Mouse (Mus musculus) megakaryocyte, embryonic 14.5 days (primary cell): Measurements from ENCODE around the gene Lexm.

Source experiments
- FLI1 ChIP-seq: IDR thresholded peaks from 2 replicates; pipeline ENCODE4 v1.6.1; 2012; ENCODE audit warnings: low read length, inconsistent platforms, mixed read lengths
- GATA1 ChIP-seq: IDR thresholded peaks from 3 replicates; pipeline ENCODE4 v1.6.1; 2012; ENCODE audit warnings: mixed read lengths, low read length, inconsistent platforms, borderline replicate concordance

DNA sequence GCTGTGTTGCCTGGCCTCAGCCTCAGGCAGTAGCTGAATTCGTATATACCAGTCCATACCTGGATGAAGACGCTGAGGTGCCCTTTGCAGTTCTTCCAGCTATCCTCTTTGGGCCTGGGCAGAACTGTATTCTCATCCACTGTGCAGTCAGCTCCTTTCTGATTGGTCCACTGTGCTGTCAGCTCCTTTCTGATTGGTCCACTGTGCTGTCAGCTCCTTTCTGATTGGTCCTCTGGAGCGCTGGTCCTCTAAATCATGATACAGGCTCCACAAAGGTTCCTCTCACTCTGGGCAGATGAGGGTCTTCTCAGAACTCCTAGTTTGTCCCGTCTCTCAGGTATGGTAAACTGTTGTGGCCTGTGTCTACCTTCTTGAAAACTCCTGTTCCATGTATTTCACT lies 47.4 kb downstream of the Lexm start:
- TF ChIP-seq GATA1, result no peak
- TF ChIP-seq FLI1, result no peak
